Mouse (Mus musculus): Measurements from ENCODE around the gene Sprtn.

- TF ChIP-seq CTCF (IDR thresholded peaks at IDR 0.05; ENCODE audit: extremely low read depth, insufficient read length, insufficient replicate concordance, low read depth, low read length) (no peak), POLR2A (IDR thresholded peaks at IDR 0.05; ENCODE audit: low read depth, low read length) (no peak)
Observed at GRCm38 (mm10) chr8:124878946-124879526, 18.6 kb upstream of the Sprtn start.
